Mouse (Mus musculus) hindbrain, embryonic 13.5 days (tissue): Measurements from ENCODE around the gene Olfr31. TPM values are rescaled to one million over a fixed set of nuclear protein-coding genes. Genes with fewer than 3 reads are reported as not detected.

Experiments
- polyA plus RNA-seq: library from polyadenylated mRNA; unstranded; fragments of >200 nt; fragmentation: Nextera tagmentation; extraction: Ambion mirVana; gene quantifications from 2 replicates; pipeline ENCODE4 v1.2.1, GENCODE M21; 2015

Gene Olfr31
- polyA plus RNA-seq, 1 experiment from 2014 or later: 0.12 TPM

Other genes starting within 250 kb of the Olfr31 start
- gene Psmd6, start 201.8 kb upstream of the Olfr31 start, polyA plus RNA-seq: 279 and 284 TPM in 2 replicates
- gene Olfr720, start 136.0 kb upstream of the Olfr31 start, polyA plus RNA-seq: not detected in 2 replicates
- 1.6 and 2.2 TPM in 2 replicates for gene Il3ra, start 23.4 kb downstream of the Olfr31 start, polyA plus RNA-seq
- gene Olfr721-ps1, start 78.5 kb downstream of the Olfr31 start, polyA plus RNA-seq: not detected in 2 replicates